In the genomic region with DNA sequence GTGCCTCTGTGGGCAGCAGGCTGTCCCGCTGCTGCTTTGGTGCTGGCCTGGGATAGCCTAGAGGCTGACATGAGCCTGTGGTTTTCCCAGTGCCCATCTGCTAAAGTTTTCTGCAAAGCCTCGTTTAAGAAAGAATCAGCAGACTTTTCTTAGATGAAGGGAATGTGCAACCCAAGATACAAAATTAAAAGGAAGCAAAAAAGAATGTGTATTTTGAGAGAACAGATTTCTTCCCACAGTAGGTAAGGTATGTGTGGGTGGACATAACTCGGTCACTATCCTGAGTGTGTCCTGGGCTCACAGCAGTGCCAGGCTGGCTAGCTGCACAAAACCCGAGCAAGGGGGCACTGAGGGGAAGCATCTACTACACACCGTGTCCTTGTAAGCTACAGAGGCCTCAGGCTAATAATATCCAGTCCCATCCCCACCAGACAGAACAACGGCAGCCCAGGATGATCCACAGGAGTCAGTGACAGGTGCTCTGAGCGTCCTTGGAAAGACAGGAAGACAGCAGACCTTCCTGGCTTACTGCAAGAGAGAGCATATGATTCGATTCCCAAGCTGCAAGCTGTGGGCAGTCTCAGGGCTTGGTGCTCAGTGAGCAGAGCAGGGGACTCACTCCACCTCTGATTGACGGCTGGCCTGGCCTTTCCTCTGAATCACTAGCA, we compare ENCODE assay signal across 26 mouse cellular contexts.
DNase-seq lines count a peak whose midpoint lies in the region; ATAC-seq and TF ChIP-seq lines count a peak whose summit lies in the region.
"Had no signal": no experiment of that assay in that cellular context is flagged by ENCODE, and none has a peak within 500 bp of the region (broad histone marks: within the 10 kb centered on the region; RNA-seq: fewer than 3 reads in every experiment).

No protein-coding gene starts in this region.

- peak; percentile 59 to 66 for DNase-seq in cerebellum, adult 18-20 months
- no peak for DNase-seq in left cerebral cortex, adult 2 months (ENCODE audit: extremely low spot score in 1 of 2, low spot score in 2 of 2)
- DNase-seq in left cerebral cortex, adult 18-20 months (ENCODE audit: low spot score in 2 of 2): no peak
- DNase-seq in cerebellum, adult 9-11 months: peak; percentile 73
- no peak for DNase-seq in ovary, postnatal 36 days (ENCODE audit: low spot score)
- DNase-seq: adrenal gland, postnatal 14 days; gastrocnemius, postnatal 25 days; heart, adult 11 months; kidney, adult 9 months; kidney, postnatal 10 days; left cerebral cortex, postnatal 4 days; lung, adult 18-20 months; lung, postnatal 10 days; midbrain, embryonic 14.5 days; right cerebral cortex, adult 18-20 months; spleen, adult 18-20 months; thymus, adult 18-20 months; thymus, postnatal 36 days had no signal

- peak overlapping the region; percentile 73 for H3K27ac ChIP-seq in left cerebral cortex, adult 2 months
- H3K27ac ChIP-seq: heart, embryonic 10.5 days; heart, embryonic 15.5 days; liver, embryonic 12.5 days; macrophage had no signal

- H3K4me3 ChIP-seq in left cerebral cortex, adult 2 months: no peak overlapping the region
- H3K4me3 ChIP-seq: erythroblast, embryonic 14.5 days; heart, embryonic 10.5 days; heart, embryonic 15.5 days; liver, embryonic 12.5 days had no signal

- ATAC-seq in cerebellum, adult (ENCODE audit: insufficient number of reproducible peaks, low FRiP score, low TSS enrichment): no peak
- no peak for ATAC-seq in inflammation-experienced regulatory T-cells, adult 6 months
- ATAC-seq: intestine, postnatal 0 days; liver, embryonic 12.5 days had no signal

- intact Hi-C loops in left cerebral cortex, adult 2 months (cut with DNase I): loop anchor here (5.0 kb wide), 1 partner anchor 40 kb away; no protein-coding TSS in a partner anchor

- TF ChIP-seq CTCF in left cerebral cortex, adult 2 months (IDR thresholded peaks at IDR 0.05): no peak

Comparison
In these comparisons a context has a peak if more than half of its experiments do, and no peak if none do; other contexts are left out.
1. DNase-seq: peak in cerebellum, adult 18-20 months (2 of 2) and cerebellum, adult 9-11 months (single experiment); none in left cerebral cortex, adult 2 months (0 of 2), left cerebral cortex, adult 18-20 months (0 of 2) and ovary, postnatal 36 days (single experiment).